Mouse (Mus musculus) thymus, postnatal 10 days (tissue): ENCODE measurements at regions not wholly inside any gene's neighbourhood (a gene's known extent, or its start where the extent isn't known, plus 50 kb on each side); places are given as distances from the start of the nearest gene placed in this dataset.
"Not testable (repeated sequence)": the region's sequence is repeated elsewhere in the genome, so short reads cannot be mapped to it uniquely, and the experiment has no call there.

Source experiments
- DNase-seq, 2 experiments: peaks; one replicate each; pipeline ENCODE4 v3.0.0; 2021; ENCODE audit warnings: low spot score in 2 of 2

- DNase-seq = peak in 1 of 2 experiments; percentile 24
Measured at GRCm38 (mm10) chr4:22131751-22132736, 200.9 kb downstream of the Faxc start.

GRCm38 (mm10) chr4:22133547-22134495, 202.7 kb downstream of the Faxc start:
- DNase-seq = no peak

GRCm38 (mm10) chr4:22140122-22140521, 209.0 kb downstream of the Faxc start:
- no peak for DNase-seq

- no peak for DNase-seq
Measured at GRCm38 (mm10) chr4:22143546-22143945, 212.4 kb downstream of the Faxc start.

- not testable (repeated sequence) for DNase-seq
Measured at GRCm38 (mm10) chr4:22144834-22145233, 212.5 kb upstream of the Fbxl4 start.

- no peak for DNase-seq
Measured at GRCm38 (mm10) chr4:22146648-22147409, 210.5 kb upstream of the Fbxl4 start.

GRCm38 (mm10) chr4:22151899-22152493, 205.3 kb upstream of the Fbxl4 start:
- no peak for DNase-seq

GRCm38 (mm10) chr4:22152971-22153544, 204.3 kb upstream of the Fbxl4 start:
- no peak for DNase-seq

GRCm38 (mm10) chr4:22153620-22154019, 203.7 kb upstream of the Fbxl4 start:
- no peak for DNase-seq

GRCm38 (mm10) chr4:22186422-22186821, 170.9 kb upstream of the Fbxl4 start:
- DNase-seq = no peak

- DNase-seq = no peak
Measured at GRCm38 (mm10) chr4:22188141-22189006, 169.0 kb upstream of the Fbxl4 start.

GRCm38 (mm10) chr4:22196501-22196900, 160.8 kb upstream of the Fbxl4 start:
- DNase-seq = no peak

GRCm38 (mm10) chr4:22208531-22208930, 148.8 kb upstream of the Fbxl4 start:
- DNase-seq = no peak

GRCm38 (mm10) chr4:22237640-22238039, 119.7 kb upstream of the Fbxl4 start:
- no peak for DNase-seq

GRCm38 (mm10) chr4:22250276-22250675, 107.1 kb upstream of the Fbxl4 start:
- not testable (repeated sequence) for DNase-seq

GRCm38 (mm10) chr4:22263903-22264302, 93.4 kb upstream of the Fbxl4 start:
- DNase-seq = no peak

- no peak for DNase-seq
Measured at GRCm38 (mm10) chr4:22269064-22269463, 88.3 kb upstream of the Fbxl4 start.

- DNase-seq = no peak
Measured at GRCm38 (mm10) chr4:22274178-22274577, 83.2 kb upstream of the Fbxl4 start.

- DNase-seq = no peak
Measured at GRCm38 (mm10) chr4:22282536-22283323, 74.6 kb upstream of the Fbxl4 start.
